Mouse (Mus musculus) olfactory bulb, adult 2 months (tissue): ENCODE data around the gene Stpg1.

Experiments
- CTCF ChIP-seq: fragments of 200-500 bp; IDR thresholded peaks from 2 replicates; pipeline ENCODE4 v1.5.1; 2012; ENCODE audit warnings: low read depth, mild to moderate bottlenecking, low read length, moderate library complexity; ENCODE audit not compliant: insufficient read depth
- POLR2A ChIP-seq: fragments of 200-500 bp; IDR thresholded peaks from 2 replicates; pipeline ENCODE4 v1.6.1; 2012; ENCODE audit warnings: mild to moderate bottlenecking, low read depth, low read length, moderate library complexity; ENCODE audit not compliant: insufficient read depth

DNA sequence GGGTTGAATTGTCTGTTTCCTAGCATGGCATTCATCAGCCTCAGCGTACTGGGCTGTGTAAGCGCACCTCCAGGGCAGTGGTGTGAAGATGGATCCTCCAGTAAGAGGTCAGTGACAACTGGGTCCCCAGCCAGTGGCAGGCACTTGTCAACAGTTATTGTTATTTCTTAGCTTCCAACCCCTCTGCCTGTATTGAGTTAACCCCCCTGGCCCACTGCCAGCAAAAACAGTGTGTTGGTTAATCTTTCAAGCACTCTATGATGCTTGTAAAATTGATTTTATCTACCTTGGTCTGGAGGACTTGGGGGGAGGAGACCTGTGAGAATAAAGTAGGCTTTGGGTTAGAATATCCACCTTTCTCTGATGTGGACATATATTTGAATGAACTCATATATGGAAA, 49.7 kb downstream of the Stpg1 start:
- TF ChIP-seq CTCF (no peak), POLR2A (no peak)
